In the genomic region with DNA sequence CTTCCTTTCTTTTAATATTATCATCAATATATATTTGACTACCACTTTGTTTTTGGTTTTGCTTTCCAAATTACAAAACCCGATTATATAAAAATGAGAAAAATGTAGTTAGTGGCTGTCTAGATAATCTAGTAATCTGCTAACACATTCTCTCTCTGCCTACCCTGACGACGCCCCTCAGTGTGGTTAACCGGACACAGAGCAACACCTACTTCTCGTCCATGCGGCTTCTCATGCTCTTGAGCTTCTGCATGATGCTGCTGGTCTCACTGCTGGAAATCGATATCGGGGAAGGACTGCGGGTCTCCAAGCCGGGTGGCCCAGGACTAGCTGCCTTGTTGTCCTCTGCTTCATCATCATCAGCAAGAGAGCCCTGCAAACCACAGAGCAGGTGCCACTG, we compare ENCODE assay signal across 23 mouse cellular contexts.
DNase-seq lines count a peak whose midpoint lies in the region; ATAC-seq and TF ChIP-seq lines count a peak whose summit lies in the region.
"Had no signal": no experiment of that assay in that cellular context is flagged by ENCODE, and none has a peak within 500 bp of the region (broad histone marks: within the 10 kb centered on the region; RNA-seq: fewer than 3 reads in every experiment).

No protein-coding gene starts in this region.

- H3K36me3 ChIP-seq in MEL (ENCODE audit: control insufficient read depth in 1 of 2, insufficient read depth in 2 of 2, low read length in 2 of 2): peaks cover 0 to 13% of the 10 kb centered on the region in 2 experiments; a peak in 2 of 4 replicates

- H3K27ac ChIP-seq in MEL (ENCODE audit: control insufficient read depth, low read depth, low read length): no peak overlapping the region
- H3K27ac ChIP-seq: embryonic facial prominence, embryonic 13.5 days; embryonic facial prominence, embryonic 15.5 days; forebrain, embryonic 10.5 days; forebrain, embryonic 12.5 days had no signal

- DNase-seq in MEL (ENCODE audit: low read depth, low spot score): peak; percentile 7
- no peak for DNase-seq in thymus, postnatal 14 days
- no peak for DNase-seq in heart, postnatal 4 days
- DNase-seq: adrenal gland, adult 8-10 months; adrenal gland, postnatal 14 days; adrenal gland, postnatal 36 days; cerebellum, adult 11-12 months; cerebellum, adult 2 months; cerebellum, adult 9-10 months; cerebellum, postnatal 10 days; cerebellum, postnatal 25 days; embryo, embryonic 11 days had no signal

- H3K4me3 ChIP-seq in MEL (ENCODE audit: control insufficient read depth in 1 of 2, insufficient read depth in 1 of 2, low read depth in 2 of 2, low read length in 2 of 2): no peak overlapping the region
- H3K4me3 ChIP-seq: embryonic facial prominence, embryonic 13.5 days; embryonic facial prominence, embryonic 15.5 days; erythroblast, embryonic 14.5 days; forebrain, embryonic 10.5 days; forebrain, embryonic 12.5 days had no signal

- no peaks in the 10 kb centered on the region for H3K79me2 ChIP-seq in MEL (ENCODE audit: control insufficient read depth, insufficient read depth, low read length, poor library complexity)

- no peak for TF ChIP-seq RAD21 in MEL (IDR thresholded peaks at IDR 0.05; ENCODE audit: low read depth, low read length)

- H3K27me3 ChIP-seq in MEL (ENCODE audit: control insufficient read depth in 1 of 2, insufficient read depth in 2 of 2, low read length in 2 of 2): no peaks in the 10 kb centered on the region
- H3K27me3 ChIP-seq: embryonic facial prominence, embryonic 13.5 days; embryonic facial prominence, embryonic 15.5 days; forebrain, embryonic 12.5 days; Patski had no signal

- TF ChIP-seq CTCF in MEL (IDR thresholded peaks at IDR 0.05 in 2 of 3, conservative IDR thresholded peaks at IDR 0.05 in 1 of 3; ENCODE audit: control insufficient read depth in 1 of 3, insufficient read depth in 1 of 3, low read depth in 2 of 3, low read length in 3 of 3, poor library complexity in 1 of 3, severe bottlenecking in 1 of 3): no peak

- H3K9ac ChIP-seq in MEL (ENCODE audit: control insufficient read depth, low read depth, low read length, poor library complexity, severe bottlenecking): no peak overlapping the region
- H3K9ac ChIP-seq: embryonic facial prominence, embryonic 13.5 days; embryonic facial prominence, embryonic 15.5 days; forebrain, embryonic 12.5 days had no signal

- TF ChIP-seq POLR2A in MEL (IDR thresholded peaks at IDR 0.05; ENCODE audit: control insufficient read depth in 1 of 2, insufficient read depth in 1 of 2, low read depth in 1 of 2, low read length in 2 of 2, poor library complexity in 1 of 2): no peak

- no peaks in the 10 kb centered on the region for H3K9me3 ChIP-seq in MEL (replicated peaks; ENCODE audit: insufficient read depth, low read length)
- H3K9me3 ChIP-seq: embryonic facial prominence, embryonic 13.5 days; embryonic facial prominence, embryonic 15.5 days; forebrain, embryonic 10.5 days; forebrain, embryonic 12.5 days had no signal

- ATAC-seq in common myeloid progenitor, adult 5-6 weeks (replicated peaks; ENCODE audit: low read depth, poor library complexity, severe bottlenecking): 0 out of 2 replicates have a peak, but pooled peaks have one; percentile 32
- ATAC-seq in megakaryocyte-erythroid progenitor cell, adult 5-6 weeks (replicated peaks; ENCODE audit: low FRiP score, low TSS enrichment, poor library complexity, severe bottlenecking): peak; percentile 83
- ATAC-seq: activated CD4-positive, CD25-positive, alpha-beta regulatory T cell, adult 4 months; forebrain, embryonic 14.5 days; forebrain, embryonic 16.5 days; Patski had no signal

- TF ChIP-seq EP300 in MEL (IDR thresholded peaks at IDR 0.05; ENCODE audit: low read depth in 1 of 2, low read length in 2 of 2): no peak

- H3K4me1 ChIP-seq in MEL (ENCODE audit: control insufficient read depth in 1 of 2, insufficient read depth in 2 of 2, low read length in 2 of 2): no peaks in the 10 kb centered on the region
- H3K4me1 ChIP-seq: embryonic facial prominence, embryonic 13.5 days; embryonic facial prominence, embryonic 15.5 days; forebrain, embryonic 10.5 days; forebrain, embryonic 12.5 days had no signal

TF ChIP-seq in MEL, 35 proteins besides CTCF, POLR2A, EP300 and RAD21:
- no peak for TF ChIP-seq CHD1 (IDR thresholded peaks at IDR 0.05; ENCODE audit: low read depth, low read length)
